Mouse (Mus musculus): ENCODE data around the gene 4632433K11Rik. TPM values are rescaled to one million over a fixed set of nuclear protein-coding genes. Genes with fewer than 3 reads are reported as not detected.
"Not testable (repeated sequence)": the region's sequence is repeated elsewhere in the genome, so short reads cannot be mapped to it uniquely, and the experiment has no call there.

Gene 4632433K11Rik
- polyA plus RNA-seq, 1 experiment = not detected

DNA sequence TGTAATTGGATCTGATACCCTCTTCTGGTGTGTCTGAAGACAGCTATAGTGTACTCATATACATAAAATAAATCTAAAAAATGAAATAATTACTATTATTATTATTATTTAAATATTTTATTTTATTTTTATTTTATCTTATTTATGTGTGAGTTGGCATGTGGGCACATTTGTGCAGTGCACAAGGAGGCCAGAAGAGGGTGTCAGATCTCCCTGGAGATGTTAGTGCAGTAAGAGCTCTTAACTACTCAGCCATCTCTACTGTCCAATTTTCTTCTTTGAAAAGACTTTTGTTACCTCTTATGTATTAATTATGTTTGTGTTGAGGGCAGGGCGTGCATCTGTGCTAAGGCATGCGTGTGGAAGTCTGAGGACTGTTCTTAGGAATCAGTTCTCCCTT lies 34.0 kb upstream of the 4632433K11Rik start:
- Histone ChIP-seq H3K27ac (ENCODE audit: control insufficient read depth, insufficient read depth, low read depth, low read length, poor library complexity) (no peak overlapping the region), H3K4me3 (replicated peaks; ENCODE audit: control insufficient read depth, low read depth, low read length) (no peak overlapping the region), H3K4me1 (ENCODE audit: control insufficient read depth, insufficient read depth, low read length) (no peaks in the 10 kb centered on the region; the same call in none of the 2 replicates)
- 64% methylated on average over 2 of the region's 2 CpGs for WGBS
- TF ChIP-seq CTCF (IDR thresholded peaks at IDR 0.05; ENCODE audit: control insufficient read depth, insufficient read depth, low read length) (peak; percentile 41), POLR2A (IDR thresholded peaks at IDR 0.05; ENCODE audit: borderline replicate concordance, control insufficient read depth, low read depth, low read length) (no peak)

DNA sequence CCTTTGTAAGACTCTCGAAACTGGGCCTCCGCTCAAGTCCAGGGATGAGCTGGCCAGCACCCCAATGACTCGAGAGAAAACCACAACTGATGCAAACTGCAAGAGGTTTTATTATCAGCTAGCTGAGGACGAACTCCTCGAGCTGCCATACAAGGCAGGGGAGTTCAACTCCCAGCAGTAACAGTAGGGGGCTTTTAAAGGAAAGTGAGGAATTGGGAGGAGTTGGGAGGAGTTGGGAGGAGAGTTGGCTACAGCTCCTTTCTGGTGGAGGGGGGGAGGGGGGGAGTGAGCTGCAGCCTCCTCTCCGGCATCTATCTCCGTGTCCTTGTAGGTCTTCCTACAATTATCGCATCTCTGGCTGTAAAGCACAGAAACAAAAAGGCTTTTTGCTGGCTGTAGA lies 31.0 kb upstream of the 4632433K11Rik start:
- H3K4me1 ChIP-seq (ENCODE audit: control insufficient read depth, insufficient read depth, low read length); H3K4me3 ChIP-seq (replicated peaks; ENCODE audit: control insufficient read depth, low read depth, low read length); H3K27ac ChIP-seq (ENCODE audit: control insufficient read depth, insufficient read depth, low read depth, low read length, poor library complexity): not testable (repeated sequence)
- WGBS = 80% methylated on average over 8 of the region's 8 CpGs

- no peak overlapping the region for H3K4me3 ChIP-seq (replicated peaks; ENCODE audit: control insufficient read depth, low read depth, low read length)
- 93% methylated on average over 26 of the region's 26 CpGs for WGBS
- no peak overlapping the region for H3K27ac ChIP-seq (ENCODE audit: control insufficient read depth, insufficient read depth, low read depth, low read length, poor library complexity)
- TF ChIP-seq CTCF (IDR thresholded peaks at IDR 0.05; ENCODE audit: control insufficient read depth, insufficient read depth, low read length) = no peak
- TF ChIP-seq POLR2A (IDR thresholded peaks at IDR 0.05; ENCODE audit: borderline replicate concordance, control insufficient read depth, low read depth, low read length) = no peak
- no peaks in the 10 kb centered on the region for H3K4me1 ChIP-seq (ENCODE audit: control insufficient read depth, insufficient read depth, low read length)
Observed at GRCm38 (mm10) chr7:5008229-5008628, 25.7 kb upstream of the 4632433K11Rik start.

DNA sequence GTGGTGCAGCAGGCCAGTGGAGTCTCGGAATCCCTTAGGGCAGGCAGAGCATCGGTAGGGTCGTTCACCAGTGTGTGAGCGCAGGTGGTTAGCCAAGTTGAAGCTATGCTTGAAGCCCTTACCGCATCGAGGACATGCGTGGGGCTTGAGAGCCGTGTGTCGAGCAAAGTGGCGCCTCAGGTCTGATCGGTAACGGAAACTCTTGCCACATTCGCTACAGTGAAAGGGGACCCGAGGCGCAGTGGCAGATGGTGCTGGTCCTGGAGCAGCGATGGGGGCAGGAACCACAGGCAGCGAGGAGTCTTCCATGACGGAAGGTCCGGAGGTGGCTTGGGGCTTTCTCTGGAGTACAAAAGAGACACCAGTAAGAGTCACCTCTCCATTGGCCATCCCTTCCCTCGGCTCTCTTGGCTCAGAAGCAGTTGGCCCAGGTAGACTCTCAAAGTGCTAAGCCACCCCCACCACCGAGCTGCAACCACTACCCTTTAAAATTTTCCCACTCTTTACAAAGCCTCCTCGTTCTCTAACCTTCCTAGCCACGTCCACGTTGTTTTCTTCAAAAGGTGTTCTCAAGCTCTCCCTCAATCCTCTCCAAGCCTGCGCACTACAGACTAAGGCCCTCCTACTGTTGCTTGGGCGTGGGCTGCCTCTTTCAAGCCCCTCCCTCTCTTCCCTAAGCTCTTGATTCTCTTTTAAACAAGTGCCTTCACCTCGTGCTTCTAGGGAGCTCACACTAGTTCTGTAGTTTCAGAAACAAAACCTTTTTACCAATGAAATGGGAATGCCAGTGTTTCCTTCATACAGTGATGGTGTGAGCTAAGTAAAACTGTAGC lies 21.0 kb upstream of the 4632433K11Rik start:
- no peaks in the 10 kb centered on the region; the same call in 1 of the 2 replicates for H3K4me1 ChIP-seq (ENCODE audit: control insufficient read depth, insufficient read depth, low read length)
- peak overlapping the region; percentile 3 for H3K4me3 ChIP-seq (replicated peaks; ENCODE audit: control insufficient read depth, low read depth, low read length)
- WGBS = 77% methylated on average over 27 of the region's 27 CpGs
- no peak for TF ChIP-seq CTCF (IDR thresholded peaks at IDR 0.05; ENCODE audit: control insufficient read depth, insufficient read depth, low read length)
- TF ChIP-seq POLR2A (IDR thresholded peaks at IDR 0.05; ENCODE audit: borderline replicate concordance, control insufficient read depth, low read depth, low read length) = no peak
- H3K27ac ChIP-seq (ENCODE audit: control insufficient read depth, insufficient read depth, low read depth, low read length, poor library complexity) = peak overlapping the region; percentile 47; the same call in 1 of the 2 replicates

DNA sequence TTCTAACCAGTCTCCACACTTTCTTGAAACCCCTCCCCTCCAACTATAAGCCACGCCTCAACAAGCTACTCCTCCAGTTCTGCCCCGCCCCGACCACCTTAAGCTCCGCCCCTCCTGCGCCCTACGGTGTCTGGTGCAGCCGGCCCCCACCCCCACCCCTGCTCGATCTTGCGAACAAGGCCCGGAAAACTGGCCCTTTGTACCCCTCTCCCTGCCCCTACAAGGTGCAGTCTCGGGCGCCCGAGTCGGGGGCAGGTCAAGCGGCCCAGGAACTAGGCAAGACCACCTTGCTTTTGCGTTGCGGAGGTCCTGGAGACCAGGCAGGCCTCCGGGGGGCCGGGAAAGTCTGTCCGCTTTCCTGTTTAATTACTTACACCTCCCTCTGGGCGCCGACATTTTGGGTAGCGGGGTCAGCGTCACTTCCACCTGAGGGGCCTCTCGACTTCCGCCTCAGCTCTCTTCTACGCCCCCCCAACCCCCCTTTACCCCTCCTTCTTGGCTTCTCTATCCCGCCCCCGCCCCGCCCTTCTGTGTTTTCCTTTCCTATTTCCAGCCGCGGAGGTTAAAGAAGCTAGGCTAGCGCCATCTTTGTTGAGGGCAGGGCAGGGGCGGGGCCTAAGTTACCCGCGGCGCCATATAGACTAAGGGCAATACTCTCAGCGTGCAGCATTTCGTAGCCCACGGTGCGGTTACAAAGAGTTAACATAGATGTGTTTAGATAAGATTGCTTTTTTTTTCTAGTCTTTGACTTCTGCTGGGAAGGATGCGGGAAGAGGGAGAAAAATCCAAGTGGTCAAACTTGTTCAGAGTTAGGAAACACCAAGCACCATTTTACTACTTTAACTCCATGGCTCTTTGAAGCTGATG lies 19.4 kb upstream of the 4632433K11Rik start, which contains the start of the genes Zfp524 and Fiz1:
TSS of gene Zfp524 (plus strand) at position 165 of the 867 bp plus-strand sequence.
TSS of gene Fiz1 (minus strand) at position 447 of the 867 bp plus-strand sequence.
- no peak for TF ChIP-seq CTCF (IDR thresholded peaks at IDR 0.05; ENCODE audit: control insufficient read depth, insufficient read depth, low read length)
- TF ChIP-seq POLR2A (IDR thresholded peaks at IDR 0.05; ENCODE audit: borderline replicate concordance, control insufficient read depth, low read depth, low read length) = no peak
- Histone ChIP-seq H3K4me1 (ENCODE audit: control insufficient read depth, insufficient read depth, low read length) (no peaks in the 10 kb centered on the region; the same call in 1 of the 2 replicates), H3K27ac (ENCODE audit: control insufficient read depth, insufficient read depth, low read depth, low read length, poor library complexity) (peak within 1 kb of the TSS; percentile 100), H3K4me3 (replicated peaks; ENCODE audit: control insufficient read depth, low read depth, low read length) (peak within 1 kb of the TSS; percentile 98)
- WGBS = under 1% methylated on average over 42 of the region's 42 CpGs

DNA sequence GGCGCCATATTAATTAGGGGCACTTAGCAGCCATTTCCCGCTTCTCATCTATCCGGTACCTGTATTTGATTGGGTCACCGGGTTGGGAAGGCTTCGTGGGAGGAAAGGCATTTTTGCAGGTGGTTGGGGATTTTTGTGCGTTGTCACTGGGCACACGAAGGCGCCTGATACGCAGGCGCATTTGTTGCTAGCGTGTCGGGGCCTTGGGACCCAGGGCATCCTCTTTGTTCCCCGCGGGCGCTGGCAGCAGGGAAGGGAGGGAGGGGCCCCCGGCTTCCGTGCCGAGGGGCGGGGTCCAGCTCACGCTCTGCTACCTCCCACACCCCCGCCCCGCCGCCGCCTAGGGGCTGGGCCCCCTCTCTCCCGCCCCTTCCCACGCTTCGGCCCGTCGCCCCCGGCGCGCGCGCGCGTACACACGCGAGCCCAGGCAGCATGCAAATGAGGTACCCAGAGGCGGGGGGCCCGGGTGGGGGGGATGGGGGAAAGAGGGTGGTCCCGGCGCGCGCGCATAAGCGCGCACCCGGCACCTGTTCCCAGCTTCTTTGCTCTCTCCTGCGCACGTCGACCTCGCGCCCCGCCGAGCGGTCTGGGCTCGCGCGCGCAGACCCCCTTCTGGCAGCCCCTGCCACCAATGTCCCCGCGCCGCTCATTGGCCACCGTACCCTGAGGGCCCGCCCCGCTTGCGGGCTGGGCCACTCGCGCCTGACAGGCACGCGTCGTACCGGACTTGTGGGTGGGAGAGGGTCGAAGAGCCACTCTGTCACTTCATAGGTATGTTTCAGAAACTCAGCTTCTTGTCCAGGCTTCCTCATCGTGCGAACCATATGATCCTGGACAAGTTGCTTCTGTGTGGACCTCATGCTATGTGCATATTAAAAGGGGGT lies 18.6 kb upstream of the 4632433K11Rik start, which contains the start of gene Gm44973:
TSS of gene Gm44973 (plus strand) at position 379 of the 884 bp plus-strand sequence.
- H3K4me1 ChIP-seq (ENCODE audit: control insufficient read depth, insufficient read depth, low read length) = no peaks in the 10 kb centered on the region; the same call in 1 of the 2 replicates
- WGBS = under 1% methylated on average over 74 of the region's 76 CpGs
- H3K4me3 ChIP-seq (replicated peaks; ENCODE audit: control insufficient read depth, low read depth, low read length) = peak within 1 kb of the TSS; percentile 98
- peak within 1 kb of the TSS; percentile 100 for H3K27ac ChIP-seq (ENCODE audit: control insufficient read depth, insufficient read depth, low read depth, low read length, poor library complexity)
- TF ChIP-seq CTCF (IDR thresholded peaks at IDR 0.05; ENCODE audit: control insufficient read depth, insufficient read depth, low read length) (no peak), POLR2A (IDR thresholded peaks at IDR 0.05; ENCODE audit: borderline replicate concordance, control insufficient read depth, low read depth, low read length) (peak; percentile 37; the same call in 1 of the 2 replicates)

DNA sequence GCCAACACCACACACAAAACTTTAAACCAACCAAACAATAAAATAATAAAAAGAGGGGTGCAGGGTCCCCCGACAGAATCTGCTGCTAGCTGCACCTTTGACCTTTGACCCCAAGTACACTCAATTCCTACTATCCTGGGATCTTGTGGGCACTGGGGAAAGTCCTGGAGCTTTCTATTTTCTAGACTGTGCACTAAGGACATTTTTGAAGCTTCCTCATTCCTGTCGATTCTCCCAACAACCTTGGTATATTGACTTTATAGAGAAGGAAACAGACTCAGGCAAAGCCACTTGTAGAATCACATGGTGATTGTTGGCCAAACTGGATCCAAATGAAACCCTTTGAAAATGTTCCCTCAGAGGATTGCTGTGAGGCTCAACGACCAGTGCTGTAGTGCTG lies 17.9 kb upstream of the 4632433K11Rik start:
- TF ChIP-seq CTCF (IDR thresholded peaks at IDR 0.05; ENCODE audit: control insufficient read depth, insufficient read depth, low read length) = no peak
- no peak for TF ChIP-seq POLR2A (IDR thresholded peaks at IDR 0.05; ENCODE audit: borderline replicate concordance, control insufficient read depth, low read depth, low read length)
- 36% methylated on average over 3 of the region's 3 CpGs for WGBS
- H3K27ac ChIP-seq (ENCODE audit: control insufficient read depth, insufficient read depth, low read depth, low read length, poor library complexity) = peak overlapping the region; percentile 100
- H3K4me1 ChIP-seq (ENCODE audit: control insufficient read depth, insufficient read depth, low read length) = no peaks in the 10 kb centered on the region; the same call in 1 of the 2 replicates
- H3K4me3 ChIP-seq (replicated peaks; ENCODE audit: control insufficient read depth, low read depth, low read length) = peak overlapping the region; percentile 98

Data from bone marrow, adult 2 months (tissue).